10 mouse cellular contexts compared by ENCODE assay signal in the genomic region with DNA sequence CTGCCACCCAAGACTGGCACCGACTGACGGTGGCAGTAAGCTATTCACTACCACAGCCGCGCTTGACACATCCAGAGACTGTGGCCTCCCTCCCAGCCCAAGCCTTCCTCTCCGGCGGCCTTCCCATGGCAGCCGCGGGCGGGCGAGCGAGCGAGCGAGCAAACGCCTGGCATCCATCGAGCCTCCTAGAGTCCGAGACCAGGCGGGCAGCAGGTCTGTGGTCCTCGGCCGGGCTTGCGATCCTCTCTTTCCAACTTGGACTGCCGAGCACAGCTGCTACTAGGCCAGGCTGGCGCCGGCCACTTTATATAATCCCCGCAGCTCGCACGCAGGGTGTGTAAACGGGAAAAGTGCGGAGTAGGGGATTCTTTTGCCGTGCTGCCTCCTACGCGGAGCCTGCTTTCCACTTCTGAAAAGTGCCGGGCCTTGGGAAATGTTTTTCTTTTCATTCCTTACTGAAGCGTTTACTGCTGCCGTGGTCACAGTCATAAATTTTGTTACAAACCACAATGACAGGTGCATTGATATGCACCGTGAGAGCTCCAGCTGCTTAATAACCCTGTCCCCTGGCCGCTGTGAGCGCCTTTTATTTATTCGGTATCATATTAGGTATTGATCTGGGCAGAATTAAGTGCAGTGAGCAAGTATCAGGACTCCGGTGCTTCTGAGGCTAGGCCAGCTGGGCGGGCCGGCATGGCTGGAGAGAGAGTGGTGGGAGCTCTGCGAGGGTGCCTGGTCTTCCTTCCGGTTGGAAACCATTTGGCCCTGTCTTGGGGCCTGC. TPM values are rescaled to one million over a fixed set of nuclear protein-coding genes. Genes with fewer than 3 reads are reported as not detected.
DNase-seq lines count a peak whose midpoint lies in the region; ATAC-seq lines count a peak whose summit lies in the region.
"Had no signal": no experiment of that assay in that cellular context is flagged by ENCODE, and none has a peak within 500 bp of the region (broad histone marks: within the 10 kb centered on the region; RNA-seq: fewer than 3 reads in every experiment).

No protein-coding gene starts in this region.

- WGBS in intestine, embryonic 15.5 days, result 5% methylated on average over 43 of the region's 43 CpGs
- 2% methylated on average over 43 of the region's 43 CpGs for WGBS in neural tube, embryonic 15.5 days

- H3K27me3 ChIP-seq in intestine, embryonic 15.5 days (replicated peaks), result peaks cover 79% of the 10 kb centered on the region
- H3K27me3 ChIP-seq in neural tube, embryonic 15.5 days (replicated peaks), result no peaks in the 10 kb centered on the region

- H3K27ac ChIP-seq in intestine, embryonic 15.5 days, result peak overlapping the region; percentile 66
- H3K27ac ChIP-seq in neural tube, embryonic 15.5 days (replicated peaks), result peak overlapping the region; percentile 91
- H3K27ac ChIP-seq: liver, embryonic 15.5 days had no signal

- H3K4me3 ChIP-seq in intestine, embryonic 15.5 days (replicated peaks), result peak overlapping the region; percentile 23
- H3K4me3 ChIP-seq in neural tube, embryonic 15.5 days (replicated peaks), result peak overlapping the region; percentile 27
- H3K4me3 ChIP-seq: liver, embryonic 15.5 days had no signal

- intact Hi-C loops in left cerebral cortex, postnatal 10 days (cut with DNase I), result no loop called here

- peaks cover 12% of the 10 kb centered on the region for H3K4me1 ChIP-seq in intestine, embryonic 15.5 days (replicated peaks)
- peaks cover 69% of the 10 kb centered on the region for H3K4me1 ChIP-seq in neural tube, embryonic 15.5 days
- H3K4me1 ChIP-seq: liver, embryonic 15.5 days had no signal

- H3K9ac ChIP-seq in intestine, embryonic 15.5 days, result peak overlapping the region; percentile 44
- H3K9ac ChIP-seq in neural tube, embryonic 15.5 days (replicated peaks), result peak overlapping the region; percentile 42
- H3K9ac ChIP-seq: liver, embryonic 15.5 days had no signal

- H3K9me3 ChIP-seq in intestine, embryonic 15.5 days, result no peaks in the 10 kb centered on the region
- H3K9me3 ChIP-seq in neural tube, embryonic 15.5 days (replicated peaks), result no peaks in the 10 kb centered on the region
- H3K9me3 ChIP-seq: liver, embryonic 15.5 days had no signal

- ATAC-seq in intestine, embryonic 15.5 days, result no peak; the same call in 1 of the 2 replicates
- ATAC-seq in neural tube, embryonic 15.5 days (ENCODE audit: low FRiP score), result peak; percentile 14

- H3K36me3 ChIP-seq in intestine, embryonic 15.5 days, result no peaks in the 10 kb centered on the region
- H3K36me3 ChIP-seq in neural tube, embryonic 15.5 days, result no peaks in the 10 kb centered on the region
- H3K36me3 ChIP-seq: liver, embryonic 15.5 days had no signal

- peak overlapping the region; percentile 62 for H3K4me2 ChIP-seq in intestine, embryonic 15.5 days (replicated peaks)
- peak overlapping the region; percentile 58 for H3K4me2 ChIP-seq in neural tube, embryonic 15.5 days
- H3K4me2 ChIP-seq: liver, embryonic 15.5 days had no signal

- peak; percentile 35 to 42 for DNase-seq in cerebellum, postnatal 10 days
- DNase-seq in cerebellum, postnatal 36 days, result no peak
- peak; percentile 26 for DNase-seq in ovary, postnatal 36 days (ENCODE audit: low spot score)
- no peak for DNase-seq in ovary, postnatal 14 days (ENCODE audit: low spot score)
- no peak for DNase-seq in left cerebral cortex, postnatal 10 days (ENCODE audit: extremely low spot score in 1 of 2, low spot score in 2 of 2)
- no peak for DNase-seq in spleen, adult 18-20 months

RNA-seq across cellular contexts. Expression of gene Gm28230, which starts 14.0 kb away (rescaled TPM):
- 0.55 and 0.73 TPM in 2 replicates for polyA plus RNA-seq in intestine, embryonic 15.5 days (2015; fragmentation: Nextera tagmentation; extraction: Ambion mirVana)
- polyA plus RNA-seq in neural tube, embryonic 15.5 days (2015; fragmentation: Nextera tagmentation; extraction: Ambion mirVana), result 0.96 and 2.0 TPM in 2 replicates
- not detected for total RNA-seq in left cerebral cortex, postnatal 10 days (2021)
- polyA plus RNA-seq: liver, embryonic 15.5 days; thymus, postnatal 0 days had no signal

RNA-seq across cellular contexts. Expression of gene Hoxd1, which starts 22.3 kb away (rescaled TPM):
- 0.09 and 0.10 TPM in 2 replicates for polyA plus RNA-seq in intestine, embryonic 15.5 days (2015; fragmentation: Nextera tagmentation; extraction: Ambion mirVana)
- polyA plus RNA-seq in neural tube, embryonic 15.5 days (2015; fragmentation: Nextera tagmentation; extraction: Ambion mirVana), result 1.7 and 2.1 TPM in 2 replicates
- under 1 TPM in 1 of 2 experiments, not detected in 1; 0.24 TPM for total RNA-seq in left cerebral cortex, postnatal 10 days (2021)
- polyA plus RNA-seq: thymus, postnatal 0 days had no signal

RNA-seq across cellular contexts. Expression of gene Hoxd4, which starts 28.8 kb away (rescaled TPM):
- polyA plus RNA-seq in intestine, embryonic 15.5 days (2015; fragmentation: Nextera tagmentation; extraction: Ambion mirVana), result 1.2 and 1.6 TPM in 2 replicates
- 4.3 and 4.5 TPM in 2 replicates for polyA plus RNA-seq in neural tube, embryonic 15.5 days (2015; fragmentation: Nextera tagmentation; extraction: Ambion mirVana)
- not detected for total RNA-seq in left cerebral cortex, postnatal 10 days (2021)
- polyA plus RNA-seq: liver, embryonic 15.5 days; thymus, postnatal 0 days had no signal

RNA-seq across cellular contexts. Expression of gene Hoxd3, which starts 28.8 kb away (rescaled TPM):
- 18.8 and 19.2 TPM in 2 replicates for polyA plus RNA-seq in intestine, embryonic 15.5 days (2015; fragmentation: Nextera tagmentation; extraction: Ambion mirVana)
- polyA plus RNA-seq in neural tube, embryonic 15.5 days (2015; fragmentation: Nextera tagmentation; extraction: Ambion mirVana), result 14.5 and 29.1 TPM in 2 replicates
- total RNA-seq in left cerebral cortex, postnatal 10 days (2021), result not detected
- polyA plus RNA-seq: liver, embryonic 15.5 days had no signal

RNA-seq across cellular contexts. Expression of gene Hoxd8, which starts 36.1 kb away (rescaled TPM):
- polyA plus RNA-seq in intestine, embryonic 15.5 days (2015; fragmentation: Nextera tagmentation; extraction: Ambion mirVana), result 4.2 and 5.1 TPM in 2 replicates
- 12.4 and 12.5 TPM in 2 replicates for polyA plus RNA-seq in neural tube, embryonic 15.5 days (2015; fragmentation: Nextera tagmentation; extraction: Ambion mirVana)
- not detected for total RNA-seq in left cerebral cortex, postnatal 10 days (2021)

Comparison
In these comparisons a context has a peak if more than half of its experiments do, and no peak if none do; other contexts are left out.
1. DNase-seq: peak in cerebellum, postnatal 10 days (2 of 2) and ovary, postnatal 36 days (single experiment); none in cerebellum, postnatal 36 days (0 of 2), ovary, postnatal 14 days (single experiment), left cerebral cortex, postnatal 10 days (0 of 2) and spleen, adult 18-20 months (0 of 2).